Mouse (Mus musculus) hematopoietic stem cell, adult 5-6 weeks (primary cell): ENCODE data around the gene Vmn2r47. TPM values are rescaled to one million over a fixed set of nuclear protein-coding genes. Genes with fewer than 3 reads are reported as not detected.
"Not testable (repeated sequence)": the region's sequence is repeated elsewhere in the genome, so short reads cannot be mapped to it uniquely, and the experiment has no call there.

Experiments used
- ATAC-seq, 2 experiments: fragments of 125-278 bp in 1 of 2; replicated peaks in 1 of 2; 2 replicates each; pipeline ENCODE4 v1.8.0; 2016 to 2017; ENCODE audit warnings: inconsistent platforms in 2 of 2, mild to moderate bottlenecking in 2 of 2, moderate number of reproducible peaks in 2 of 2, low read depth in 1 of 2, moderate TSS enrichment in 1 of 2; ENCODE audit not compliant: low FRiP score in 2 of 2, poor library complexity in 2 of 2, severe bottlenecking in 2 of 2, insufficient read depth in 1 of 2, low TSS enrichment in 1 of 2
- total RNA-seq: library from RNA; stranded (forward); fragments of 172-1452, 232-1000 nt; gene quantifications from 2 replicates; pipeline ENCODE4 v1.2.3, GENCODE M21; 2017

The Vmn2r47 gene
- not detected in 2 replicates for total RNA-seq

DNA sequence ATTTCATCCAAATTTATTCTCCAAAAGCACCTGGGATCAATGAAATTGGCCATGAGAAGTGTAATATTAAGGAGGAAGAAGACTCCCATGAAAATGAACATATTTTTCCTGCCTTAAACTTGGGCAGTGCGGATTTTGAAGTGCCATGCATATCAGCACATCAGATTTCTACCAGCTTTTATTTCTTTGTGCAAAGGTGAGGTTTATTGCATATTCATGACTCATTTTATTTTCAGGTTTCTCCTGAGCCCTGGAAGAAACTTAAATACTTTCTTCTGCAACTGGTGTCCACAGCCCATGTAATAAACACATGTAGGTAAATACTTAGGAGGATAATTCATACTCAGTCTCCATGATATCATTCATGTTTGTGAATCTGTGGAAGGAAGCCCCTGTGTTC is at the start of gene Vmn2r47:
Vmn2r47 (minus strand) TSS at position 101 of the 400 bp plus-strand sequence.
- not testable (repeated sequence) for ATAC-seq

DNA sequence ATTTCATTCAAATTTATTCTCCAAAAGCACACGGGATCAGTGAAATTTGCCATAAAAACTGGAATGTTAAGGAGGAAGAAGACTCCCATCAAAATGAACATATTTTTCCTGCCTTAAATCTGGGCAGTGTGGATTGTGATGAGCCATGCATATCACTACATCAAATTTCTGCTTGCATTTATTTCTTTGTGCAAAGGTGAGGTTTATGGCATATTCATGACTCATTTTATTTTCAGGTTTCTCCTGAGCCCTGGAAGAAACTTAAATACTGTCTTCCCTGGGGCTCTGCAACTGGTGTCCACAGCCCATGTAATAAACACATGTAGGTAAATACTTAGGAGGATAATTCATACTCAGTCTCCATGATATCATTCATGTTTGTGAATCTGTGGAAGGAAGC is 70.7 kb downstream of the Vmn2r47 start, which contains the start of gene Vmn2r46:
Vmn2r46 (minus strand) TSS at position 101 of the 400 bp plus-strand sequence.
- ATAC-seq, result not testable (repeated sequence)

Other genes starting within 250 kb of the Vmn2r47 start
- gene Vmn2r46, start 70.8 kb downstream of the Vmn2r47 start, total RNA-seq, result not detected in 2 replicates
- gene Vmn2r48, start 112.3 kb upstream of the Vmn2r47 start, total RNA-seq, result not detected in 2 replicates
- gene Vmn2r49, start 150.9 kb upstream of the Vmn2r47 start, total RNA-seq, result not detected in 2 replicates
- not detected in 2 replicates for gene Vmn2r50, start 212.0 kb upstream of the Vmn2r47 start, total RNA-seq